Mouse (Mus musculus) neural tube, embryonic 15.5 days (tissue): ENCODE data around the gene Eya2. TPM values are rescaled to one million over a fixed set of nuclear protein-coding genes. Genes with fewer than 3 reads are reported as not detected.
A peak's percentile ranks its signal among the peaks of the same experiment; 100 is the strongest.

Experiments used
- ATAC-seq: fragments of 200-750 bp; cut with Nextera tagmentation; 2 replicates; pipeline ENCODE4 v1.8.0; 2017; ENCODE audit warnings: mild to moderate bottlenecking, moderate TSS enrichment, moderate library complexity; ENCODE audit not compliant: low FRiP score
- H3K27ac ChIP-seq: fragments of 300-500 bp; sonication (generic); replicated peaks from 2 replicates; pipeline ENCODE4 v1.5.1; 2015; ENCODE audit warnings: mild to moderate bottlenecking, inconsistent platforms
- H3K27me3 ChIP-seq: fragments of 300-500 bp; sonication (generic); replicated peaks from 2 replicates; pipeline ENCODE4 v1.6.1; 2015; ENCODE audit warnings: inconsistent platforms
- H3K36me3 ChIP-seq: fragments of 300-500 bp; sonication (generic); 2 replicates; pipeline ENCODE4 v1.6.1; 2015; ENCODE audit warnings: inconsistent platforms
- H3K4me1 ChIP-seq: fragments of 300-500 bp; sonication (generic); 2 replicates; pipeline ENCODE4 v1.6.1; 2015; ENCODE audit warnings: inconsistent platforms
- H3K4me2 ChIP-seq: fragments of 300-500 bp; sonication (generic); 2 replicates; pipeline ENCODE4 v1.6.1; 2015; ENCODE audit warnings: inconsistent platforms, mild to moderate bottlenecking, moderate library complexity
- H3K4me3 ChIP-seq: fragments of 300-500 bp; sonication (generic); replicated peaks from 2 replicates; pipeline ENCODE4 v1.5.1; 2015; ENCODE audit warnings: mild to moderate bottlenecking, inconsistent platforms
- H3K9ac ChIP-seq: fragments of 300-500 bp; sonication (generic); replicated peaks from 2 replicates; pipeline ENCODE4 v1.6.1; 2015; ENCODE audit warnings: mild to moderate bottlenecking, inconsistent platforms
- H3K9me3 ChIP-seq: fragments of 300-500 bp; sonication (generic); replicated peaks from 2 replicates; pipeline ENCODE4 v1.6.1; 2016; ENCODE audit warnings: inconsistent platforms
- WGBS: fragments of 180-500 bp; shearing (Covaris S2); methylation state at CpG from one replicate; pipeline ENCODE4 v1.1.7; 2015; ENCODE audit warnings: mixed read lengths; 5-methylcytosine and 5-hydroxymethylcytosine counted together
- polyA plus RNA-seq: library from polyadenylated mRNA; unstranded; fragments of >200 nt; fragmentation: Nextera tagmentation; extraction: Ambion mirVana; gene quantifications from 2 replicates; pipeline ENCODE4 v1.2.1, GENCODE M21; 2015

Eya2 gene
- polyA plus RNA-seq, 1 experiment from 2014 or later: 5.2 TPM

DNA sequence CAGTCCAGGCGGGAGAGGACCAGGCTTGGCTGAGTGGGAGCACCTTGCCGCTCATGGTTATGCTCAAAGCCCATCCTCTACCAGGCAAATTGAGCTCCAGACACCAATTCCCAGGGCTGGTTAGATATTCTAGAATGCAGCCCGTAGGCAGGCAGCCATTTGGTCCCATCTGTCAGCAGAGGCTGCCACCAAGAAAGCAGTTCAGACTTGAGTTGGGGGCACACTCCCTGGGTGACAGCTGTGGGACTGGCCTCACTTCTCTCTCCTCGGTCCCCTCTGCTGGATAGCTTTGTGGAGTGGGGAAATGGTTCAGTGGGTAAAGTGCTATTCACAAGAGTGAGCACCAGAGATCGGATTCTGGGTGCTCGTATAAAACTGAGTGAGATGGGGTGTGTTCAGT lies 32.0 kb downstream of the Eya2 start:
- 42% methylated on average over 6 of the region's 6 CpGs for WGBS
- no peak for ATAC-seq
- Histone ChIP-seq H3K9me3 (no peaks in the 10 kb centered on the region), H3K36me3 (no peaks in the 10 kb centered on the region), H3K9ac (no peak overlapping the region), H3K4me3 (no peak overlapping the region), H3K27me3 (no peaks in the 10 kb centered on the region), H3K4me2 (no peak overlapping the region), H3K4me1 (peaks cover 14% of the 10 kb centered on the region), H3K27ac (no peak overlapping the region)

DNA sequence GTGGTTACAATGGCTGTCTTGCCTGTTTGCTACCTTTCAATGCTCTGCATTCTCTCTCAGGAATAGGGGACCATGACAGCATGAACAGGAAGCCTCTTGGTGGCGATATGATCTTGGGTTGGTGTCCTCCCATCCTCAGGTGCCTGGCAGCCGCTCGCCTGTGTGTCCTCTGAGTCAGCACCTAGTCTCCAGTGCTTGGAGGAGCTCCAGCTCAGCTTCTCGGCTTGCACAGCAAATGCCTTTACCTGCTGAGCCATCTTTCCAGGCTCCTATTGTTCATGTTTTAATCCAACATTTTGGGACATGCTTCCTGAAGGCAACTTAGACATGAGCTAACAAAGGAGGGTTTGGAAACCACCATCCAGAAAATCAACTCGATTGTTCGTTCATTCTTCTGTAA lies 33.1 kb downstream of the Eya2 start:
- no peaks in the 10 kb centered on the region for H3K36me3 ChIP-seq
- 77% methylated on average over 6 of the region's 6 CpGs for WGBS
- no peaks in the 10 kb centered on the region for H3K27me3 ChIP-seq
- no peak overlapping the region for H3K27ac ChIP-seq
- H3K9me3 ChIP-seq: no peaks in the 10 kb centered on the region
- no peak overlapping the region for H3K4me3 ChIP-seq
- no peak for ATAC-seq
- no peak overlapping the region for H3K9ac ChIP-seq
- H3K4me2 ChIP-seq: no peak overlapping the region
- peaks cover 9% of the 10 kb centered on the region for H3K4me1 ChIP-seq

DNA sequence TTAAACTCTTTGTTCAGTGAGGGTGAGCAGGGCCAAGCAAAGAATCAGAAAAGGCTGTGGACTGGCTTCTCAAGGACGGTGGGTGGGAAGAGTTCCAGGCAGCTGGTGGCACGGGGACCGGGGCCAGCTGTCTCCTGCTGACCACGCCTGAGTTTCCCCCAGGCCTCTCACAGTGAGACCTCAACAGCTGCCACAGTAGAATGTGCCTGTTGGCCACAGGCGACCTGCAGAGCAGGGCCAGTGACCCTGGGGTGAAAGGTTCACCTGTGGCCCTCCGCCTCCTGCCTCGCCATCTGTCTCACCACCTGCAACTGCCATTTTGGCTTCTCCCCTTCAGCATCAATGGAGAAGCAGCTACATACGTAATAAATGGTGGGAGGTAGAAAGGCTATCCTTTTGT lies 35.1 kb downstream of the Eya2 start:
- peak; percentile 17; the same call in 1 of the 2 replicates for ATAC-seq
- Histone ChIP-seq H3K9me3 (no peaks in the 10 kb centered on the region), H3K36me3 (no peaks in the 10 kb centered on the region), H3K4me2 (no peak overlapping the region), H3K9ac (no peak overlapping the region), H3K4me1 (peaks cover 9% of the 10 kb centered on the region), H3K27ac (no peak overlapping the region), H3K4me3 (no peak overlapping the region), H3K27me3 (no peaks in the 10 kb centered on the region)
- WGBS: 37% methylated on average over 8 of the region's 8 CpGs

DNA sequence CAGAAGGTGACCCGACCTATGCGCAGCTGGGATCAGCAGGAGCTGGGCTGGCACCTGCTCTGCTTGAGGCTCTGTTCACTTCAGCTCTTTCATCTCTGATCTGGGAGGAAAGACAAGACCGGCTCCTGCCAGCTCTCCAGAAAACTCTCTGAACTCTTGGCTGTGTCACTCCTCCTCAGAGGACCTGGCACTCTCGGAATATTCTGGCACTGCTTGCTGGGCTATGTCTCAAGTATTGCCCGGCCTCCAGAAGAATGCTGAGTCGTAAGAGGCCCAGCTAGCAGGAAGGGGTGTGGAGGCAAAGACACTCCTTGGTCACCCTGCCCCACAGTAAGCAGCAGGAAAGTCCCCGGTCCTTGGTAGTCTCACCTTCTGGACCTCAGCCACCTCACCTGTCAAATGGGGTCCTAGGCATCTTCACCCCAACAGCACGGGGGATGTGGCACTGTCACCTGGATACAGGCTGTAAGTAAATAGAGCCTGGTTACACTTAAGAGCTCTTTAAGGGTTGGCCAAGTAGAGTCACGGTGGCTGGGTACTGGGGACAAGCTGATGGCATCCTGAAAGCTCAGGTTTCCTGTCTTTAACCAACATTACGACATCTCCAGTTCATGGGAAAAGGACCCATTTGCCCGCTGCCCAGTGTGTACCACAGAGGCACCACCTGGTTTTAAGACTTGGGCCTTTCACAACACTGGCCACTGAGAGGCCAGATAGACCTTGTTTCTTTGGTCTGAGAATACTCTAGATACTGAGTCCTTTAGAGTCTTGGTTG lies 38.4 kb downstream of the Eya2 start:
- WGBS: 81% methylated on average over 11 of the region's 11 CpGs
- no peak for ATAC-seq

DNA sequence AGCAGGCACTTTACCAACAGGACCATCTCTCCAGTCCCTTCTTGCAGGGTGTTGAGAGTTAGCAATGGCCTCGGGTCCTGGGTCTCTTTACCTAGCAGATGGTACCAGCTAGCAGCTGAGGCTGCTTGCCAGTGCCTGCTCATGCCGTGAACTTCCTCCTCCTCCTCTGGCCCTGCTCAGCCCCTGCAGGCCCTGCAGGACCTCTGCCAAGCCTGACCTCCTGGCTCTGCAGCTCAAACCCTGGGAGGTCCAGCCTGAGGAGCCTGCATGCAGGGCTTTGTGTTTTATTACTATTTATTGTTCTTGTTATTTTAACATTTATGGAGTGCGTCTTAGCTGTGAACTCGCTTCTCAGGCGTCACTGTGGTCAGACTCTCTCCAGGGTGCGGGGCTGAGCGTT lies 39.6 kb downstream of the Eya2 start:
- ATAC-seq: no peak
- H3K4me3 ChIP-seq: no peak overlapping the region
- WGBS: 27% methylated on average over 7 of the region's 7 CpGs
- H3K4me1 ChIP-seq: 0 out of 2 replicates have a peak, but pooled peaks cover 3% of the 10 kb centered on the region
- no peak overlapping the region for H3K27ac ChIP-seq
- 0 out of 2 replicates have a peak, but pooled peaks cover 3% of the 10 kb centered on the region for H3K9me3 ChIP-seq
- H3K36me3 ChIP-seq: no peaks in the 10 kb centered on the region
- H3K4me2 ChIP-seq: no peak overlapping the region
- H3K27me3 ChIP-seq: no peaks in the 10 kb centered on the region
- H3K9ac ChIP-seq: no peak overlapping the region

More for the DNA sequence above, 38.4 kb downstream of the Eya2 start:
- Histone ChIP-seq H3K27me3 (no peaks in the 10 kb centered on the region), H3K9me3 (0 out of 2 replicates have a peak, but pooled peaks cover 3% of the 10 kb centered on the region), H3K4me1 (0 out of 2 replicates have a peak, but pooled peaks cover 3% of the 10 kb centered on the region), H3K4me3 (no peak overlapping the region), H3K36me3 (no peaks in the 10 kb centered on the region), H3K4me2 (no peak overlapping the region), H3K9ac (no peak overlapping the region), H3K27ac (no peak overlapping the region)

DNA sequence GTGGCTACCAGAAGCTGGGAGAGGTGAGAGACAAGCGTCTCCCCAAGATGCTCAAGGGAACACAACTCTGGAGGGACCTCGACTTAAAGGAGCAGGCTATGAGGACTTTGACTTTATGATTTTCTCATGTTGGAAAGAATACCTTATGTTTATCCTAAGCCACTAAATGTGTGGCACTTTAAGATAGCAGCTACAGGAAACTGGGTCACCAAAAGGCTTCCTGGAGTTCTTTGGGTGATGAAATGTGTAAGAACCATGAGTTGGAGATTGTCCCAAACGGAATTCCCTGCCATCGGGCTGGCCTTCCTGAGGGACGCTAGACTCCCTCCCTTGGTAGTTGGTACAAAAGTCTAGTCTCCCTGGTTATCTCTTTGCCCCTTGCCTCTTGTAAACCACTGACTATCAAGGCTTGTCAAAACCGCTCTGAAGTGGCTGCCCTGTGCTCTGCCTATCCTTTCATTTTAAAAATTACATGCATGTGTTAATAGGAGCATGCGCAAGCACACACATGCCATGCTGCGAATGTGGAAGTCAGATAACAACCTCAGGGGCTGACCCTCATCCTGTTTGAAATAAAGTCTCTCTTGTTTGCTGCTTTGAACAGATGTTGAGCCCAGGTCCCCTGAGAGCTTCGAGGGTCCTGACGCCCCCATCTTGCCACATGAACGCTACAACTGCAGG lies 44.4 kb downstream of the Eya2 start:
- Histone ChIP-seq H3K4me3 (no peak overlapping the region), H3K4me1 (peaks cover 15% of the 10 kb centered on the region), H3K9ac (no peak overlapping the region), H3K9me3 (0 out of 2 replicates have a peak, but pooled peaks cover 3% of the 10 kb centered on the region), H3K4me2 (no peak overlapping the region), H3K36me3 (no peaks in the 10 kb centered on the region), H3K27ac (no peak overlapping the region), H3K27me3 (no peaks in the 10 kb centered on the region)
- no peak for ATAC-seq
- 77% methylated on average over 11 of the region's 11 CpGs for WGBS

DNA sequence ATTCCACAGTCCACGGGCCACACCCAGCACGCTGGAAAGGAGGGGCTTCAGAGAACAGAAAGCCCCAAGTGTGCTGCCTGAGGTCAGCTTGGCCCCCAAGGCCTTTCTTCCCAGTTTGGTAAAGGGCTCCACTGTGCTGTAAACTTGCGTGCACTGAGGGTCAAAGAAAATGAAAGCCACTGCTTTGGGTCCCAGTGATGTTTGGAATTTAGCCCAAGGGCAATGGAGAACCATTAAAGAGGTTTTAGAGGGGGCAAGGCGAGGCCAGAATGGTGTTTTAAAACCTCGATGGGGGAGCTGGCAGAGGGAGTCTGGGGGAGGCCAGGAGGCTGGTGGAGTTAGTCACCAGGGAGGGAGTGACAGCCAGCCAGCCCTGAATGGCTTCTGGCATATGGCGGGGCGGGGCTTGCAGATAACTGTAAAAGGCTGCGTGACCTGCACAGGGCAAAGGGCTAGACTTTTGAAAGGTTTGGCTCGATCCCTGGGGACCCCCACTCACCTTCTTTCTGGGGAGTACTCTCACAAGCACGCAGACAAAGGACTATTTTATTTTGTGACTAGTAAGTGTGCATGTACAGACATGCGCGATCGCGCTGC lies 47.2 kb downstream of the Eya2 start:
- H3K27ac ChIP-seq: no peak overlapping the region; the same call in 1 of the 2 replicates
- no peak for ATAC-seq
- H3K27me3 ChIP-seq: no peaks in the 10 kb centered on the region
- peaks cover 15% of the 10 kb centered on the region for H3K4me1 ChIP-seq
- H3K4me3 ChIP-seq: no peak overlapping the region
- H3K9me3 ChIP-seq: 0 out of 2 replicates have a peak, but pooled peaks cover 3% of the 10 kb centered on the region
- no peaks in the 10 kb centered on the region for H3K36me3 ChIP-seq
- 37% methylated on average over 14 of the region's 14 CpGs for WGBS
- H3K4me2 ChIP-seq: peak overlapping the region; percentile 15; the same call in 1 of the 2 replicates
- H3K9ac ChIP-seq: no peak overlapping the region

DNA sequence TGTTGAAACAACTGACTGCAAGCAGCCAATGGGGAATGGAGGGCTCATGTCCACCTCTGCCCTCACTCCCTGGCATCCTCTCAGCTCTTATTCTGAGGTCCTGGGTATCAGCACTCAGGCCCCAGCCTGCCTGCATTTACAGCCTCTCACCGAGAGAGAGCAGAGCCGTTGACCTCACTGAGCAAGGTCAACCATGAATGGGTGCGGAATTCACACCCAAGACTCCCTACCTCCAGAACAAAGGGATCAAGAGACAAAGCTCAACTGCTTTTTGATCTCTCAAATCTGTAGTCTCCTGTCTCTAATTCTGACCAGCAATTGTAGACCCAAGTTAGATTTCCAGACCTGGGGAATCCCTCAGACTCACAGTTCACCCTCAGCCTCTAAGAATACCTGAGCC lies 48.8 kb downstream of the Eya2 start:
- no peak for ATAC-seq
- H3K27me3 ChIP-seq: no peaks in the 10 kb centered on the region
- 45% methylated on average over 3 of the region's 3 CpGs for WGBS

DNA sequence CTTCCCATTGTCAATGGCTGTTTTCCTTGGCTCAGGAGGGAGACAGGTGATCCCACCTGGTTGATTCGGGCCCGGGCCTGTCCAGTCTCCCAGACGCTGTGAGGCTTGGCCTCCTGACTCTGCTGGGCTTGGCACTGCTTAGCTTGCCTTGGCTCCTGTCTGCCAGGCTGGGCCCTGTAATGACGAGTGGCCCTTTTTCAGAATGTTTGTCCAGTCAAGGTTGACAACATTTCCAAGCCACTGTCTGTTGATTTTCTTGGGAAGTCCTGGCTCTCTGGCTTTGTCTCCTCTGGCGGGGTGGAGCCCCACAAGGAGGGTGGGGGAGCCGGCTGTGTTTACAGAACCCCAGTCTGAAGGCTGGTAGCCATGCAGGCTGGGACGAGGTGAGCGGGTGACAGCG lies 49.2 kb downstream of the Eya2 start:
- WGBS: 81% methylated on average over 9 of the region's 9 CpGs
- no peak overlapping the region for H3K27ac ChIP-seq

More for the DNA sequence above, 48.8 kb downstream of the Eya2 start:
- Histone ChIP-seq H3K36me3 (no peaks in the 10 kb centered on the region), H3K4me3 (no peak overlapping the region), H3K9me3 (no peaks in the 10 kb centered on the region), H3K27ac (no peak overlapping the region), H3K4me2 (no peak overlapping the region), H3K4me1 (peaks cover 15% of the 10 kb centered on the region), H3K9ac (no peak overlapping the region)

DNA sequence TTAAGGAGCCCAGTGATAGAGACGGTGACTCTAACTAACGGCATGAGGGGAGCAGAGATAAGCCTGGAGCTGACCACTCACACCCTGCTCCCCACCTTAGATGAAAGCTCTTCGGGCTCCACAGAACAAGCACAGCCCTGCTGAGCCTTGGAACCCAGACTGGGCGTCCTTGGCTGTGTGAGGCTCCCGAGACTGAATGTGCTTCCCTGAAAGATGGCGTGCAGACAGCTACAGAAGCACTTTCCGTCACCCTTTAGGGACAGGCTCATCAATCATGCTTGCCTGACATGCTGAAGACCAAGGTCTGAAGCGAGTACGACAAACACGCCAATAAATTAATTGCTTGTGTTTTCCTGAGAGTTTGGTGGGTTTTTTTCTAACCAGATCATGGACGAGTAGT lies 56.2 kb downstream of the Eya2 start:
- Histone ChIP-seq H3K36me3 (no peaks in the 10 kb centered on the region), H3K27ac (no peak overlapping the region), H3K4me3 (no peak overlapping the region), H3K4me1 (peaks cover 28% of the 10 kb centered on the region), H3K27me3 (no peaks in the 10 kb centered on the region), H3K9ac (no peak overlapping the region), H3K9me3 (no peaks in the 10 kb centered on the region), H3K4me2 (no peak overlapping the region)
- ATAC-seq: no peak
- WGBS: 34% methylated on average over 11 of the region's 11 CpGs

More for the DNA sequence above, 49.2 kb downstream of the Eya2 start:
- Histone ChIP-seq H3K9me3 (no peaks in the 10 kb centered on the region), H3K4me2 (no peak overlapping the region), H3K36me3 (no peaks in the 10 kb centered on the region), H3K27me3 (no peaks in the 10 kb centered on the region), H3K9ac (no peak overlapping the region), H3K4me3 (no peak overlapping the region), H3K4me1 (peaks cover 15% of the 10 kb centered on the region)
- no peak for ATAC-seq

DNA sequence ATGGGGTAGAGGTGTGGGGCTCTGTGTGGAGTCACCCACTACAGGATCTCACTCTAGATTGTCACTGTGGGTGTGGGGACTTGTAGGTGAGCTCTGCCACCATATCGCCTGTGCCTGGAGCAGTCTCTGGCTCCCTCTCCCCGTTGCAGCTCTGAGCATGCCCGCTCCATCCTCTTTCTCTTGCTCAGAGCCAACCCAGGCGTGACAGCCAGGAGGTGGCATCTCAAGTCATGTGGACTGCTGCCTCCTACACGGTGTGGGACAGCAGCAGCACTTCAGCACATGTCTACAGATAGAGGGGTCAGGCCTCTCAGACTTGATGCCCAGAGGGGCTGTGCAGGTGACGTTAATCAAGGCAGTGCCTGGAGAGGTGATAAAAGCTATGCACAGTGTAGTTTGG lies 57.4 kb downstream of the Eya2 start:
- no peaks in the 10 kb centered on the region for H3K9me3 ChIP-seq
- H3K4me3 ChIP-seq: no peak overlapping the region
- peaks cover 32% of the 10 kb centered on the region for H3K4me1 ChIP-seq
- H3K9ac ChIP-seq: no peak overlapping the region
- no peak for ATAC-seq
- no peaks in the 10 kb centered on the region for H3K36me3 ChIP-seq
- H3K4me2 ChIP-seq: no peak overlapping the region
- no peaks in the 10 kb centered on the region for H3K27me3 ChIP-seq
- WGBS: 37% methylated on average over 6 of the region's 6 CpGs
- no peak overlapping the region for H3K27ac ChIP-seq
